Mouse (Mus musculus) cerebellum, adult (tissue): ENCODE measurements at regions not wholly inside any gene's neighbourhood (a gene's known extent, or its start where the extent isn't known, plus 50 kb on each side); places are given as distances from the start of the nearest gene placed in this dataset.
A peak's percentile ranks its signal among the peaks of the same experiment; 100 is the strongest.

ENCODE experiments used
- ATAC-seq: cut with Nextera tagmentation; 2 replicates; pipeline ENCODE4 v1.9.2; 2017; ENCODE audit warnings: mild to moderate bottlenecking, moderate library complexity, mixed read lengths; ENCODE audit not compliant: insufficient number of reproducible peaks, low FRiP score, low TSS enrichment

DNA sequence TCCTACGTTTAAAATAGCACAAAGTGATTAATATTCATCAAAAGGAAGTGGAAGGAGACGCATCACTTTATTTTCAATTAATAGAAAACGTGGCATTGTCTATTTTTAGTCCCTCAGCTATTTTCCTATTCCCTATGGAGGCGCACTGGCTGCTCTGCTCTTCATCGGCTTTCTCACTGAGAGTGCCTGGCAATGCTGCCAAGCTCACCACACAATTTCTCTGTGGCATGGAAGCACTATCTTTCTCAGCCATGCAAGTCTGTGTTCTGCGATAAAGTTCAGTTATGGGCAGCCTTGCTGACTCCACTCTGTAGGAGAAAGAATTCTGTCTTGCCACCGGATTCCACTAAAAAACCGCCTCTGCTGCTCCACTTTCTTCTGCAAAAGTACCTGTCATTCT, 67.1 kb upstream of the Mgat4c start:
- ATAC-seq, result peak; percentile 56; the same call in 1 of the 2 replicates
